Mouse (Mus musculus) embryonic fibroblast, embryonic 13.5 days (primary cell): ENCODE measurements around the gene Steap3.

ENCODE experiments used
- CTCF ChIP-seq: IDR thresholded peaks from 2 replicates; pipeline ENCODE4 v1.5.1; 2011; ENCODE audit warnings: mild to moderate bottlenecking, control low read depth, low read length, moderate library complexity, borderline replicate concordance; ENCODE audit not compliant: insufficient read depth
- POLR2A ChIP-seq: IDR thresholded peaks from 2 replicates; pipeline ENCODE4 v1.6.1; 2011; ENCODE audit warnings: low read depth, mild to moderate bottlenecking, control low read depth, low read length, moderate library complexity

- TF ChIP-seq CTCF (no peak), POLR2A (no peak)
Observed at GRCm38 (mm10) chr1:120161502-120161901, 111.0 kb downstream of the Steap3 start.
